Mouse (Mus musculus): ENCODE results near the gene Rbck1. TPM values are rescaled to one million over a fixed set of nuclear protein-coding genes. Genes with fewer than 3 reads are reported as not detected.
"Not testable (repeated sequence)": the region's sequence is repeated elsewhere in the genome, so short reads cannot be mapped to it uniquely, and the experiment has no call there.

Gene Rbck1
- polyA plus RNA-seq, 1 experiment from 2014 or later: 64.7 TPM

GRCm38 (mm10) chr2:152363245-152364147 is 31.0 kb upstream of the Rbck1 start:
- H3K27ac ChIP-seq (ENCODE audit: low read depth, low read length): no peak overlapping the region
- 14% methylated on average over 17 of the region's 17 CpGs for WGBS
- no peak overlapping the region for H3K4me2 ChIP-seq (replicated peaks; ENCODE audit: low read depth, low read length)
- DNase-seq (ENCODE audit: low spot score) (peak; percentile 85), ATAC-seq (ENCODE audit: low FRiP score) (peak; percentile 73)
- no peaks in the 10 kb centered on the region for H3K9me3 ChIP-seq (ENCODE audit: control insufficient read depth, low read length)
- no peak overlapping the region for H3K9ac ChIP-seq (ENCODE audit: low read depth, low read length)
- no peaks in the 10 kb centered on the region for H3K36me3 ChIP-seq (ENCODE audit: control insufficient read depth, insufficient read depth, low read length)
- no peaks in the 10 kb centered on the region; the same call in 1 of the 2 replicates for H3K27me3 ChIP-seq (ENCODE audit: control insufficient read depth, insufficient read depth, low read length)
- no peak overlapping the region for H3K4me3 ChIP-seq (ENCODE audit: low read depth, low read length)
- no peaks in the 10 kb centered on the region for H3K4me1 ChIP-seq (replicated peaks; ENCODE audit: control insufficient read depth, insufficient read depth, low read length)

- no peaks in the 10 kb centered on the region for H3K9me3 ChIP-seq (ENCODE audit: control insufficient read depth, low read length)
- ATAC-seq (ENCODE audit: low FRiP score) (no peak), DNase-seq (ENCODE audit: low spot score) (no peak)
- no peaks in the 10 kb centered on the region for H3K36me3 ChIP-seq (ENCODE audit: control insufficient read depth, insufficient read depth, low read length)
- no peak overlapping the region for H3K4me2 ChIP-seq (replicated peaks; ENCODE audit: low read depth, low read length)
- no peaks in the 10 kb centered on the region for H3K4me1 ChIP-seq (replicated peaks; ENCODE audit: control insufficient read depth, insufficient read depth, low read length)
- H3K27ac ChIP-seq (ENCODE audit: low read depth, low read length): no peak overlapping the region
- no peak overlapping the region for H3K9ac ChIP-seq (ENCODE audit: low read depth, low read length)
- H3K4me3 ChIP-seq (ENCODE audit: low read depth, low read length): no peak overlapping the region
- no peaks in the 10 kb centered on the region for H3K27me3 ChIP-seq (ENCODE audit: control insufficient read depth, insufficient read depth, low read length)
- WGBS: 89% methylated on average over 8 of the region's 8 CpGs
Measured at GRCm38 (mm10) chr2:152361193-152361592, 28.7 kb upstream of the Rbck1 start.

- no peak for DNase-seq (ENCODE audit: low spot score)
- Histone ChIP-seq H3K4me3 (ENCODE audit: low read depth, low read length) (no peak overlapping the region), H3K27ac (ENCODE audit: low read depth, low read length) (no peak overlapping the region), H3K9me3 (ENCODE audit: control insufficient read depth, low read length) (no peaks in the 10 kb centered on the region), H3K27me3 (ENCODE audit: control insufficient read depth, insufficient read depth, low read length) (no peaks in the 10 kb centered on the region), H3K4me2 (replicated peaks; ENCODE audit: low read depth, low read length) (no peak overlapping the region), H3K36me3 (ENCODE audit: control insufficient read depth, insufficient read depth, low read length) (no peaks in the 10 kb centered on the region), H3K4me1 (replicated peaks; ENCODE audit: control insufficient read depth, insufficient read depth, low read length) (no peaks in the 10 kb centered on the region), H3K9ac (ENCODE audit: low read depth, low read length) (no peak overlapping the region)
- WGBS: 69% methylated on average over 7 of the region's 7 CpGs
- ATAC-seq (ENCODE audit: low FRiP score): no peak
Measured at GRCm38 (mm10) chr2:152360271-152360775, 27.9 kb upstream of the Rbck1 start.

GRCm38 (mm10) chr2:152359616-152360015 is 27.2 kb upstream of the Rbck1 start:
- Histone ChIP-seq H3K4me1 (replicated peaks; ENCODE audit: control insufficient read depth, insufficient read depth, low read length) (no peaks in the 10 kb centered on the region), H3K9ac (ENCODE audit: low read depth, low read length) (no peak overlapping the region), H3K36me3 (ENCODE audit: control insufficient read depth, insufficient read depth, low read length) (no peaks in the 10 kb centered on the region), H3K4me3 (ENCODE audit: low read depth, low read length) (no peak overlapping the region), H3K9me3 (ENCODE audit: control insufficient read depth, low read length) (no peaks in the 10 kb centered on the region), H3K4me2 (replicated peaks; ENCODE audit: low read depth, low read length) (no peak overlapping the region), H3K27me3 (ENCODE audit: control insufficient read depth, insufficient read depth, low read length) (no peaks in the 10 kb centered on the region), H3K27ac (ENCODE audit: low read depth, low read length) (no peak overlapping the region)
- WGBS: 75% methylated on average over 5 of the region's 5 CpGs
- ATAC-seq (ENCODE audit: low FRiP score) (no peak), DNase-seq (ENCODE audit: low spot score) (no peak)

GRCm38 (mm10) chr2:152358977-152359376 is 26.5 kb upstream of the Rbck1 start:
- H3K4me3 ChIP-seq (ENCODE audit: low read depth, low read length); H3K9ac ChIP-seq (ENCODE audit: low read depth, low read length); H3K36me3 ChIP-seq (ENCODE audit: control insufficient read depth, insufficient read depth, low read length); H3K4me2 ChIP-seq (replicated peaks; ENCODE audit: low read depth, low read length); DNase-seq (ENCODE audit: low spot score); H3K4me1 ChIP-seq (replicated peaks; ENCODE audit: control insufficient read depth, insufficient read depth, low read length); H3K9me3 ChIP-seq (ENCODE audit: control insufficient read depth, low read length); H3K27ac ChIP-seq (ENCODE audit: low read depth, low read length); ATAC-seq (ENCODE audit: low FRiP score); H3K27me3 ChIP-seq (ENCODE audit: control insufficient read depth, insufficient read depth, low read length): not testable (repeated sequence)
- WGBS: 75% methylated on average over 5 of the region's 5 CpGs

GRCm38 (mm10) chr2:152357254-152357653 is 24.8 kb upstream of the Rbck1 start:
- Histone ChIP-seq H3K27me3 (ENCODE audit: control insufficient read depth, insufficient read depth, low read length) (no peaks in the 10 kb centered on the region), H3K36me3 (ENCODE audit: control insufficient read depth, insufficient read depth, low read length) (no peaks in the 10 kb centered on the region), H3K4me1 (replicated peaks; ENCODE audit: control insufficient read depth, insufficient read depth, low read length) (no peaks in the 10 kb centered on the region), H3K4me2 (replicated peaks; ENCODE audit: low read depth, low read length) (no peak overlapping the region), H3K9me3 (ENCODE audit: control insufficient read depth, low read length) (no peaks in the 10 kb centered on the region), H3K4me3 (ENCODE audit: low read depth, low read length) (no peak overlapping the region), H3K27ac (ENCODE audit: low read depth, low read length) (no peak overlapping the region), H3K9ac (ENCODE audit: low read depth, low read length) (no peak overlapping the region)
- WGBS: 89% methylated on average over 3 of the region's 3 CpGs
- no peak for ATAC-seq (ENCODE audit: low FRiP score)
- DNase-seq (ENCODE audit: low spot score): no peak

- DNase-seq (ENCODE audit: low spot score) (no peak), ATAC-seq (ENCODE audit: low FRiP score) (no peak)
- Histone ChIP-seq H3K36me3 (ENCODE audit: control insufficient read depth, insufficient read depth, low read length) (no peaks in the 10 kb centered on the region), H3K27ac (ENCODE audit: low read depth, low read length) (no peak overlapping the region), H3K4me2 (replicated peaks; ENCODE audit: low read depth, low read length) (no peak overlapping the region), H3K4me1 (replicated peaks; ENCODE audit: control insufficient read depth, insufficient read depth, low read length) (no peaks in the 10 kb centered on the region), H3K27me3 (ENCODE audit: control insufficient read depth, insufficient read depth, low read length) (no peaks in the 10 kb centered on the region), H3K4me3 (ENCODE audit: low read depth, low read length) (no peak overlapping the region), H3K9me3 (ENCODE audit: control insufficient read depth, low read length) (no peaks in the 10 kb centered on the region), H3K9ac (ENCODE audit: low read depth, low read length) (no peak overlapping the region)
- 89% methylated on average over 7 of the region's 8 CpGs for WGBS
Measured at GRCm38 (mm10) chr2:152349842-152350540, 17.5 kb upstream of the Rbck1 start.

GRCm38 (mm10) chr2:152349205-152349604 is 16.8 kb upstream of the Rbck1 start:
- H3K4me1 ChIP-seq (replicated peaks; ENCODE audit: control insufficient read depth, insufficient read depth, low read length): peaks cover 3% of the 10 kb centered on the region; the same call in 1 of the 2 replicates

More at GRCm38 (mm10) chr2:152349205-152349604, 16.8 kb upstream of the Rbck1 start:
- Histone ChIP-seq H3K4me3 (ENCODE audit: low read depth, low read length) (no peak overlapping the region), H3K9ac (ENCODE audit: low read depth, low read length) (no peak overlapping the region), H3K9me3 (ENCODE audit: control insufficient read depth, low read length) (no peaks in the 10 kb centered on the region), H3K36me3 (ENCODE audit: control insufficient read depth, insufficient read depth, low read length) (no peaks in the 10 kb centered on the region), H3K27ac (ENCODE audit: low read depth, low read length) (no peak overlapping the region), H3K27me3 (ENCODE audit: control insufficient read depth, insufficient read depth, low read length) (peaks cover 5% of the 10 kb centered on the region; the same call in 1 of the 2 replicates), H3K4me2 (replicated peaks; ENCODE audit: low read depth, low read length) (no peak overlapping the region)
- DNase-seq (ENCODE audit: low spot score) (no peak), ATAC-seq (ENCODE audit: low FRiP score) (no peak)
- WGBS: 87% methylated on average over 6 of the region's 6 CpGs

Data from hindbrain, embryonic 11.5 days (tissue).